Mouse (Mus musculus) forebrain, embryonic 16.5 days (tissue): Measurements from ENCODE around the gene Eprs. TPM values are rescaled to one million over a fixed set of nuclear protein-coding genes. Genes with fewer than 3 reads are reported as not detected.

ENCODE experiments used
- ATAC-seq: fragments of 200-750 bp; cut with Nextera tagmentation; 2 replicates; pipeline ENCODE4 v1.8.0; 2017; ENCODE audit warnings: mild to moderate bottlenecking, moderate library complexity
- H3K27ac ChIP-seq: fragments of 300-500 bp; sonication (generic); 2 replicates; pipeline ENCODE4 v1.5.1; 2014; ENCODE audit warnings: low read length, control low read depth
- H3K27me3 ChIP-seq: fragments of 300-500 bp; sonication (generic); replicated peaks from 2 replicates; pipeline ENCODE4 v1.6.1; 2014; ENCODE audit warnings: low read length; ENCODE audit not compliant: control insufficient read depth, insufficient read depth
- H3K36me3 ChIP-seq: fragments of 300-500 bp; sonication (generic); 2 replicates; pipeline ENCODE4 v1.6.1; 2014; ENCODE audit not compliant: control insufficient read depth, insufficient read depth
- H3K4me1 ChIP-seq: fragments of 300-500 bp; sonication (generic); replicated peaks from 2 replicates; pipeline ENCODE4 v1.6.1; 2014; ENCODE audit warnings: low read length; ENCODE audit not compliant: control insufficient read depth, insufficient read depth
- H3K4me2 ChIP-seq: fragments of 300-500 bp; sonication (generic); 2 replicates; pipeline ENCODE4 v1.6.1; 2014; ENCODE audit warnings: mild to moderate bottlenecking, low read length, control low read depth
- H3K4me3 ChIP-seq: fragments of 300-500 bp; sonication (generic); replicated peaks from 2 replicates; pipeline ENCODE4 v1.5.1; 2014; ENCODE audit warnings: mild to moderate bottlenecking, low read length, control low read depth
- H3K9ac ChIP-seq: fragments of 300-500 bp; sonication (generic); replicated peaks from 2 replicates; pipeline ENCODE4 v1.6.1; 2014; ENCODE audit warnings: low read depth, low read length, control low read depth
- H3K9me3 ChIP-seq: fragments of 300-500 bp; sonication (generic); 2 replicates; pipeline ENCODE4 v1.6.1; 2016; ENCODE audit warnings: low read length; ENCODE audit not compliant: control insufficient read depth
- WGBS: fragments of 180-500 bp; shearing (Covaris S2); extraction: QIAGEN DNeasy Blood & Tissue Kit; methylation state at CpG from one replicate; pipeline ENCODE4 v1.1.7; 2014; 5-methylcytosine and 5-hydroxymethylcytosine counted together
- polyA plus RNA-seq: library from polyadenylated mRNA; unstranded; fragments of >200 nt; fragmentation: Nextera tagmentation; extraction: Ambion mirVana; gene quantifications from 2 replicates; pipeline ENCODE4 v1.2.1, GENCODE M21; 2015

Gene Eprs
- polyA plus RNA-seq, 1 experiment from 2014 or later = 144 TPM

- H3K27ac ChIP-seq = no peak overlapping the region
- no peaks in the 10 kb centered on the region for H3K9me3 ChIP-seq
- H3K9ac ChIP-seq = no peak overlapping the region
- H3K36me3 ChIP-seq = peaks cover 33% of the 10 kb centered on the region
- no peaks in the 10 kb centered on the region for H3K4me1 ChIP-seq
- no peak overlapping the region for H3K4me2 ChIP-seq
- H3K27me3 ChIP-seq = no peaks in the 10 kb centered on the region
- H3K4me3 ChIP-seq = no peak overlapping the region
- no peak for ATAC-seq
- whole genome bisulfite sequencing = 94% methylated on average over 5 of the region's 5 CpGs
Measured at GRCm38 (mm10) chr1:185401615-185402014, 38.8 kb downstream of the Eprs start.

- ATAC-seq = no peak
- no peak overlapping the region for H3K9ac ChIP-seq
- no peak overlapping the region for H3K4me3 ChIP-seq
- no peak overlapping the region for H3K27ac ChIP-seq
- H3K4me1 ChIP-seq = no peaks in the 10 kb centered on the region
- WGBS = 39% methylated on average over 2 of the region's 2 CpGs
- no peaks in the 10 kb centered on the region for H3K9me3 ChIP-seq
- H3K27me3 ChIP-seq = no peaks in the 10 kb centered on the region
- H3K4me2 ChIP-seq = no peak overlapping the region
- H3K36me3 ChIP-seq = peaks cover 43% of the 10 kb centered on the region
Measured at GRCm38 (mm10) chr1:185404021-185404420, 41.2 kb downstream of the Eprs start.

GRCm38 (mm10) chr1:185405921-185406320 is 43.1 kb downstream of the Eprs start:
- WGBS = 89% methylated on average over 10 of the region's 10 CpGs
- no peak overlapping the region for H3K4me2 ChIP-seq
- no peak for ATAC-seq
- no peaks in the 10 kb centered on the region for H3K4me1 ChIP-seq
- peaks cover 37% of the 10 kb centered on the region for H3K36me3 ChIP-seq
- H3K4me3 ChIP-seq = no peak overlapping the region
- no peaks in the 10 kb centered on the region for H3K9me3 ChIP-seq
- no peak overlapping the region for H3K9ac ChIP-seq
- H3K27ac ChIP-seq = no peak overlapping the region
- H3K27me3 ChIP-seq = no peaks in the 10 kb centered on the region

GRCm38 (mm10) chr1:185409831-185410230 is 47.0 kb downstream of the Eprs start:
- 69% methylated on average over 3 of the region's 3 CpGs for WGBS
- Histone ChIP-seq H3K4me3 (no peak overlapping the region), H3K9me3 (no peaks in the 10 kb centered on the region), H3K4me1 (no peaks in the 10 kb centered on the region), H3K36me3 (peaks cover 28% of the 10 kb centered on the region), H3K9ac (no peak overlapping the region), H3K27me3 (no peaks in the 10 kb centered on the region), H3K4me2 (no peak overlapping the region), H3K27ac (no peak overlapping the region)
- no peak for ATAC-seq

DNA sequence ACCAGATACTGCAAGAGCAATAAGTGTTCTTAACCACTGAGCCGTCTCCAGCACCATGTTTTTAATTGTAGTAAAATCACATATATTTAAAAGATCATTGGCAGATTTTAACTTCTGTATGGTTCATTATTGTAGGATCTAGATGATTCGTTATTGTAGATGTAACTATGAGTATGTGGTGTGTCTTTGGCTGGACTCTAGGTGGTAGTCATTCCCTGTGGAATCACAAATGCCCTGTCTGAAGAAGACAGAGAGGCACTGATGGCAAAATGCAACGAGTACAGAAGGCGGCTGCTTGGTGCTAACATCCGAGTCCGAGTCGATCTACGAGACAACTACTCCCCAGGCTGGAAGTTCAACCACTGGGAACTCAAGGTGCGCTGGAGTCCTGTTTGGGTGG is 55.2 kb downstream of the Eprs start:
- H3K36me3 ChIP-seq = peaks cover 33% of the 10 kb centered on the region
- no peaks in the 10 kb centered on the region for H3K27me3 ChIP-seq
- H3K9me3 ChIP-seq = no peaks in the 10 kb centered on the region
- 91% methylated on average over 9 of the region's 9 CpGs for WGBS
- H3K9ac ChIP-seq = no peak overlapping the region
- no peak overlapping the region for H3K27ac ChIP-seq
- H3K4me2 ChIP-seq = no peak overlapping the region
- H3K4me1 ChIP-seq = no peaks in the 10 kb centered on the region
- H3K4me3 ChIP-seq = no peak overlapping the region
- 0 out of 2 replicates have a peak, but pooled peaks have one; percentile 38 for ATAC-seq

- no peak overlapping the region for H3K9ac ChIP-seq
- 86% methylated on average over 5 of the region's 5 CpGs for WGBS
- H3K27me3 ChIP-seq = no peaks in the 10 kb centered on the region
- no peak overlapping the region for H3K4me3 ChIP-seq
- H3K4me2 ChIP-seq = no peak overlapping the region
- no peak overlapping the region for H3K27ac ChIP-seq
- ATAC-seq = no peak
- no peaks in the 10 kb centered on the region for H3K4me1 ChIP-seq
- H3K36me3 ChIP-seq = peaks cover 29% of the 10 kb centered on the region
- H3K9me3 ChIP-seq = no peaks in the 10 kb centered on the region
Measured at GRCm38 (mm10) chr1:185419805-185420204, 57.0 kb downstream of the Eprs start.

- H3K9ac ChIP-seq = no peak overlapping the region
- WGBS = 96% methylated on average over 6 of the region's 6 CpGs
- no peak overlapping the region for H3K4me2 ChIP-seq
- no peak for ATAC-seq
- H3K36me3 ChIP-seq = peaks cover 29% of the 10 kb centered on the region
- H3K27ac ChIP-seq = no peak overlapping the region
- H3K27me3 ChIP-seq = no peaks in the 10 kb centered on the region
- no peaks in the 10 kb centered on the region for H3K4me1 ChIP-seq
- no peaks in the 10 kb centered on the region for H3K9me3 ChIP-seq
- H3K4me3 ChIP-seq = no peak overlapping the region
Measured at GRCm38 (mm10) chr1:185420776-185421175, 57.9 kb downstream of the Eprs start.

DNA sequence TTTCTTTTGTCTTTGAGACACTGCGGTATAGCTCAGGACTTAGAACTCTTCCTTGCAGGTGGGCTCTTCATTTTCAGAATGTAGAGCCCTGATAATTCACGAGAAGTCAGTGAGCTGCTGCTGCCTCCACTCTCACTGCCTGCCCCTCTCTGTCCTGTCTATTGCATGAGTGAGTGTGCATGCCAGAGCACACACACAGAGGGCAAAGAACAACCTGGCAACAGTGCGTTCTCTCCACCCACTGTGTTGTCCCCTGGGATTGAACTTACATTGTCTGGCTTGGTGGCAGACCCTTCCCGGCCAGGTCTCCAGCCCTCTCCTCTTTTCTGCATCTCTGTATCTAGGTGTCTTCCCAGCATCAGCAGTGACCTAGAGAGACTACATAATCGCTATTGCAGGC is 63.7 kb downstream of the Eprs start:
- H3K27ac ChIP-seq = no peak overlapping the region
- no peaks in the 10 kb centered on the region for H3K27me3 ChIP-seq
- H3K9me3 ChIP-seq = no peaks in the 10 kb centered on the region
- H3K36me3 ChIP-seq = peaks cover 5% of the 10 kb centered on the region; the same call in 1 of the 2 replicates
- no peak overlapping the region for H3K4me3 ChIP-seq
- no peak overlapping the region for H3K4me2 ChIP-seq
- no peak overlapping the region for H3K9ac ChIP-seq
- no peaks in the 10 kb centered on the region for H3K4me1 ChIP-seq
- no peak for ATAC-seq
- 95% methylated on average over 5 of the region's 5 CpGs for WGBS

- ATAC-seq = peak; percentile 38
- no peak overlapping the region for H3K4me3 ChIP-seq
- 64% methylated on average over 5 of the region's 5 CpGs for WGBS
- H3K27ac ChIP-seq = no peak overlapping the region
- H3K4me2 ChIP-seq = no peak overlapping the region
- H3K9ac ChIP-seq = no peak overlapping the region
- H3K36me3 ChIP-seq = peaks cover 5% of the 10 kb centered on the region; the same call in 1 of the 2 replicates
- no peaks in the 10 kb centered on the region for H3K4me1 ChIP-seq
- no peaks in the 10 kb centered on the region for H3K9me3 ChIP-seq
- H3K27me3 ChIP-seq = no peaks in the 10 kb centered on the region
Measured at GRCm38 (mm10) chr1:185430488-185430887, 67.6 kb downstream of the Eprs start.
